Mouse (Mus musculus) neural tube, embryonic 14.5 days (tissue): ENCODE measurements at regions not wholly inside any gene's neighbourhood (a gene's known extent, or its start where the extent isn't known, plus 50 kb on each side); places are given as distances from the start of the nearest gene placed in this dataset.

Experiments
- ATAC-seq: fragments of 200-750 bp; cut with Nextera tagmentation; 2 replicates; pipeline ENCODE4 v1.8.0; 2017; ENCODE audit warnings: low read depth, mild to moderate bottlenecking, moderate TSS enrichment, moderate library complexity
- H3K27ac ChIP-seq: fragments of 300-500 bp; sonication (generic); 2 replicates; pipeline ENCODE4 v1.5.1; 2014; ENCODE audit warnings: low read depth, mild to moderate bottlenecking, control low read depth, low read length, moderate library complexity, mixed read lengths
- H3K27me3 ChIP-seq: fragments of 300-500 bp; sonication (generic); 2 replicates; pipeline ENCODE4 v1.6.1; 2014; ENCODE audit warnings: low read length; ENCODE audit not compliant: control insufficient read depth, insufficient read depth
- H3K36me3 ChIP-seq: fragments of 300-500 bp; sonication (generic); 2 replicates; pipeline ENCODE4 v1.6.1; 2014; ENCODE audit warnings: low read length, mixed read lengths; ENCODE audit not compliant: control insufficient read depth, insufficient read depth
- H3K4me1 ChIP-seq: fragments of 300-500 bp; sonication (generic); 2 replicates; pipeline ENCODE4 v1.6.1; 2014; ENCODE audit warnings: low read length; ENCODE audit not compliant: control insufficient read depth, insufficient read depth
- H3K4me2 ChIP-seq: fragments of 300-500 bp; sonication (generic); 2 replicates; pipeline ENCODE4 v1.6.1; 2014; ENCODE audit warnings: mild to moderate bottlenecking, low read depth, low read length, control low read depth
- H3K4me3 ChIP-seq: fragments of 300-500 bp; sonication (generic); 2 replicates; pipeline ENCODE4 v1.5.1; 2014; ENCODE audit warnings: low read depth, low read length, control low read depth, mixed read lengths
- H3K9ac ChIP-seq: fragments of 300-500 bp; sonication (generic); replicated peaks from 2 replicates; pipeline ENCODE4 v1.6.1; 2014; ENCODE audit warnings: low read depth, mild to moderate bottlenecking, control low read depth, low read length, mixed read lengths
- H3K9me3 ChIP-seq: fragments of 300-500 bp; sonication (generic); 2 replicates; pipeline ENCODE4 v1.6.1; 2016; ENCODE audit warnings: low read length; ENCODE audit not compliant: control insufficient read depth
- WGBS: fragments of 180-500 bp; shearing (Covaris S2); extraction: QIAGEN DNeasy Blood & Tissue Kit; methylation state at CpG from one replicate; pipeline ENCODE4 v1.1.7; 2014; 5-methylcytosine and 5-hydroxymethylcytosine counted together

- no peaks in the 10 kb centered on the region for H3K36me3 ChIP-seq
- H3K4me2 ChIP-seq: no peak overlapping the region
- 93% methylated on average over 10 of the region's 10 CpGs for WGBS
- no peak overlapping the region for H3K9ac ChIP-seq
- no peaks in the 10 kb centered on the region for H3K4me1 ChIP-seq
- no peak overlapping the region for H3K4me3 ChIP-seq
- ATAC-seq: no peak
- no peaks in the 10 kb centered on the region for H3K9me3 ChIP-seq
- H3K27ac ChIP-seq: no peak overlapping the region
- no peaks in the 10 kb centered on the region for H3K27me3 ChIP-seq
These were observed 166.1 kb downstream of the Cyld start for GRCm38 (mm10) chr8:88862846-88863455.

GRCm38 (mm10) chr8:88857216-88857615 is 160.4 kb downstream of the Cyld start:
- Histone ChIP-seq H3K4me3 (no peak overlapping the region), H3K4me1 (no peaks in the 10 kb centered on the region), H3K36me3 (no peaks in the 10 kb centered on the region), H3K27me3 (no peaks in the 10 kb centered on the region), H3K4me2 (no peak overlapping the region), H3K9ac (no peak overlapping the region), H3K9me3 (no peaks in the 10 kb centered on the region; the same call in 1 of the 2 replicates), H3K27ac (no peak overlapping the region)
- WGBS: 100% methylated on average over 2 of the region's 2 CpGs
- ATAC-seq: no peak

- H3K4me3 ChIP-seq: no peak overlapping the region
- no peak overlapping the region for H3K4me2 ChIP-seq
- H3K27ac ChIP-seq: no peak overlapping the region
- H3K36me3 ChIP-seq: no peaks in the 10 kb centered on the region
- ATAC-seq: no peak
- no peaks in the 10 kb centered on the region; the same call in 1 of the 2 replicates for H3K9me3 ChIP-seq
- H3K9ac ChIP-seq: no peak overlapping the region
- 88% methylated on average over 8 of the region's 8 CpGs for WGBS
- H3K27me3 ChIP-seq: no peaks in the 10 kb centered on the region
- no peaks in the 10 kb centered on the region for H3K4me1 ChIP-seq
These were observed 156.4 kb downstream of the Cyld start for GRCm38 (mm10) chr8:88853200-88853599.

- ATAC-seq: no peak
- Histone ChIP-seq H3K27ac (no peak overlapping the region), H3K4me2 (no peak overlapping the region), H3K9ac (no peak overlapping the region), H3K4me1 (no peaks in the 10 kb centered on the region; the same call in 1 of the 2 replicates), H3K36me3 (no peaks in the 10 kb centered on the region), H3K9me3 (no peaks in the 10 kb centered on the region; the same call in 1 of the 2 replicates), H3K27me3 (no peaks in the 10 kb centered on the region), H3K4me3 (no peak overlapping the region)
- 31% methylated on average over 11 of the region's 11 CpGs for WGBS
These were observed 149.1 kb downstream of the Cyld start for GRCm38 (mm10) chr8:88845916-88846315.

- Histone ChIP-seq H3K4me2 (no peak overlapping the region), H3K9me3 (no peaks in the 10 kb centered on the region; the same call in 1 of the 2 replicates), H3K27me3 (no peaks in the 10 kb centered on the region), H3K4me3 (no peak overlapping the region), H3K9ac (no peak overlapping the region), H3K4me1 (no peaks in the 10 kb centered on the region; the same call in 1 of the 2 replicates), H3K36me3 (no peaks in the 10 kb centered on the region), H3K27ac (no peak overlapping the region)
- 27% methylated on average over 5 of the region's 5 CpGs for WGBS
- ATAC-seq: 0 out of 2 replicates have a peak, but pooled peaks have one; percentile 21
These were observed 147.5 kb downstream of the Cyld start for GRCm38 (mm10) chr8:88844370-88844769.

GRCm38 (mm10) chr8:88842451-88842850 is 145.6 kb downstream of the Cyld start:
- Histone ChIP-seq H3K27ac (no peak overlapping the region), H3K36me3 (no peaks in the 10 kb centered on the region), H3K4me3 (no peak overlapping the region), H3K9ac (no peak overlapping the region), H3K9me3 (no peaks in the 10 kb centered on the region), H3K4me1 (no peaks in the 10 kb centered on the region; the same call in 1 of the 2 replicates), H3K27me3 (no peaks in the 10 kb centered on the region), H3K4me2 (no peak overlapping the region)
- no peak for ATAC-seq
- WGBS: 84% methylated on average over 7 of the region's 7 CpGs

- ATAC-seq: no peak
- H3K27ac ChIP-seq: no peak overlapping the region
- WGBS: 59% methylated on average over 5 of the region's 5 CpGs
- no peaks in the 10 kb centered on the region for H3K27me3 ChIP-seq
- no peak overlapping the region for H3K9ac ChIP-seq
- H3K4me2 ChIP-seq: no peak overlapping the region
- H3K36me3 ChIP-seq: no peaks in the 10 kb centered on the region
- no peaks in the 10 kb centered on the region for H3K9me3 ChIP-seq
- H3K4me3 ChIP-seq: no peak overlapping the region
- H3K4me1 ChIP-seq: no peaks in the 10 kb centered on the region
These were observed 143.3 kb downstream of the Cyld start for GRCm38 (mm10) chr8:88840096-88840495.

- H3K4me3 ChIP-seq: no peak overlapping the region
- H3K36me3 ChIP-seq: no peaks in the 10 kb centered on the region
- H3K9ac ChIP-seq: no peak overlapping the region
- H3K27me3 ChIP-seq: no peaks in the 10 kb centered on the region
- H3K4me1 ChIP-seq: no peaks in the 10 kb centered on the region
- H3K27ac ChIP-seq: no peak overlapping the region
- ATAC-seq: no peak
- 35% methylated on average over 12 of the region's 12 CpGs for WGBS
- no peak overlapping the region for H3K4me2 ChIP-seq
- no peaks in the 10 kb centered on the region for H3K9me3 ChIP-seq
These were observed 139.0 kb downstream of the Cyld start for GRCm38 (mm10) chr8:88835756-88836291.

- no peaks in the 10 kb centered on the region for H3K9me3 ChIP-seq
- no peak overlapping the region for H3K4me2 ChIP-seq
- H3K4me3 ChIP-seq: no peak overlapping the region
- no peaks in the 10 kb centered on the region for H3K4me1 ChIP-seq
- no peak overlapping the region for H3K27ac ChIP-seq
- H3K36me3 ChIP-seq: no peaks in the 10 kb centered on the region
- no peak overlapping the region for H3K9ac ChIP-seq
- ATAC-seq: no peak
- WGBS: 70% methylated on average over 5 of the region's 5 CpGs
- no peaks in the 10 kb centered on the region for H3K27me3 ChIP-seq
These were observed 129.0 kb downstream of the Cyld start for GRCm38 (mm10) chr8:88825816-88826215.
